Mouse (Mus musculus) urinary bladder, postnatal 14 days (tissue): Measurements from ENCODE around the gene Myb.

Source experiments
- DNase-seq: peaks from one replicate; pipeline ENCODE4 v3.0.0; 2021; ENCODE audit warnings: low spot score

The Myb gene

GRCm38 (mm10) chr10:21128086-21128611 is 32.6 kb downstream of the Myb start:
- DNase-seq, result no peak

- no peak for DNase-seq
Measured at GRCm38 (mm10) chr10:21118341-21118740, 42.4 kb downstream of the Myb start.

GRCm38 (mm10) chr10:21114459-21114858 is 46.3 kb downstream of the Myb start:
- no peak for DNase-seq

- no peak for DNase-seq
Measured at GRCm38 (mm10) chr10:21112689-21113088, 48.1 kb downstream of the Myb start.

- DNase-seq, result no peak
Measured at GRCm38 (mm10) chr10:21109337-21110056, 51.3 kb downstream of the Myb start.

GRCm38 (mm10) chr10:21108796-21109195 is 52.0 kb downstream of the Myb start:
- no peak for DNase-seq

DNA sequence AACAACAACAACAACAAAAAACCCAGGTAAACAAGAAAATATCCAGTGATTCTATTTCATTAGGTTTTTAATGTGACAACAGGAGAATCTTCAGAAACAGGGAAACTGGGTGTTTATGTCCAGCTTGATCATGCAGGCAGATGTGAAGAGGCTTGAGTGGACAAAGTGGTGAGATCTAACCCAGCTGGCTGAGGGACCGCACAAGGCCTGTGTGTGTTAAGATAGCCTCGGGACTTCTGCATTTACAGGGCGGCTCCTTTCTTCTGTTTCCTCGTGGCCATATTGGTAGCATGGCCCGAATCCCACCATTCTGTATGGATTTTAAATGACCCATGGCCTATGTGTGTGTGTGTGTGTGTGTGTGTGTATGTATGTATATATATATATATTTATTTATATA is 52.6 kb downstream of the Myb start:
- DNase-seq, result no peak

- DNase-seq, result no peak
Measured at GRCm38 (mm10) chr10:21105206-21105605, 55.6 kb downstream of the Myb start.

- DNase-seq, result no peak
Measured at GRCm38 (mm10) chr10:21102689-21103088, 58.1 kb downstream of the Myb start.

DNA sequence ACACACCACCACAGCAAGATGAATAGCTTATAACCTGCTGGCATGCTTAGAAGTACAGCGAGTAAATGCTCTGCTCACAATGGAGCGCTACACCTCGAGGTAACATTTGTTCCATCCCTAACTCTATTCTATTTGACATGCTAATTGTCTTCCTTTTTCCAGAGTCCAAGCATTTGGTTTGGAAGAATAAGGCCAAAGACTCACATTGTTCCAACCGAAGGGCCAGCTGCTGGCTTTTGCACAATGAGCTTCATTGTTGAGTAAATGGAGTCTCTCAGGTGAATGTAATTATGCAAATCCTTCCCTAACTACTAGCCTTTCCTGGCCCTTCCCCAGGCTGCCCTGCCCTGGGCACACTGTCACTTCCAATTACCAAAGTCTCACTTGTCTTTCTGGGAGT is 58.8 kb downstream of the Myb start:
- DNase-seq, result no peak

DNA sequence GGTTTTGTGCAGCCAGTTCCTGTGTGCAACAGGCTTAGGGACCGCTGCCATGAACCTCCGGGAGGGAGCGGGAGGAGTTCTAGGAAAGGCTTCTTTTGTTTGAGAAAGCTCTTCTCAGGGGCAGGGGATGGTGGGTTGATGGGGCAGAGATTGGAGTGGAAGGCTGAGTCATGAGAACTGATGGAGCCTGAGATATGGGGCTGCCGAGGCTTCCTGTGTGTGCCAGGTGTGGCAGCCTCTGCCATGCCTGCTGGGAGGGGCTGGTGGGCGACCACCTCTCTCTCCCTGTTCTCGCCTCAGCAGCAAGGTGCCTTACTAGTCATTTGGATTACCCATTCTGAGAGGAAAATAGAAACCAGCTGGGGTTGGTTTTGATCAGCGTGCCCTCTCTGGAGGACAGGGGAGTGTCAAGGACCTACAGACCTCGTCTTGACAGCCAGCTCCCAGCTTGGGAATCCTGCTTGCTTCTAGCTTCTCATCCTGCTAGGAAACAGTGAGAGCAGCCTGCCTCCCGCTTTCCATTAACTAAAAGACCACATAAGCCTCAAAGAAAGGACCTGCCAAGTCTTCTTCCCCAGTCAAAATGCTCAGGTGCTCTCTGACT is 60.0 kb downstream of the Myb start:
- no peak for DNase-seq

DNA sequence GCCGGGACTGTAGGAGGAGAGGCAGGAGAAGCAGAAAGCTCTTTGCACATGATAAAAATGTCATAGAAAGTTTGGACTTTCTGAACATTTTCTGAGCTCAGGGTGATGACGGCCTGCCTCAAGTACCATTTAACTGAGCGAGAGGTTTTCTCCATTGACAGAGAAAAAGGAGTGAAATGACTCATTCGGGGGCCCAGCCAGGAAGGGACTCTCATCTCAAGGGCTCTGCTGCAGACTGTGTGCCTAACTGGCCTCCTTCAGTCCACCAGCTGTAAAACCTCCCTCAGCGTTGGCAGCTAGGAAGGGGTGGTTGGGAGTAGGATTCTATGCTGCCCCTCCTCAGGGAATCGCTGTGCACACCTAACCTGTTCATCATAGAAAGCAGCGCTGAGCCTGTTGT is 61.3 kb downstream of the Myb start:
- DNase-seq, result no peak

DNA sequence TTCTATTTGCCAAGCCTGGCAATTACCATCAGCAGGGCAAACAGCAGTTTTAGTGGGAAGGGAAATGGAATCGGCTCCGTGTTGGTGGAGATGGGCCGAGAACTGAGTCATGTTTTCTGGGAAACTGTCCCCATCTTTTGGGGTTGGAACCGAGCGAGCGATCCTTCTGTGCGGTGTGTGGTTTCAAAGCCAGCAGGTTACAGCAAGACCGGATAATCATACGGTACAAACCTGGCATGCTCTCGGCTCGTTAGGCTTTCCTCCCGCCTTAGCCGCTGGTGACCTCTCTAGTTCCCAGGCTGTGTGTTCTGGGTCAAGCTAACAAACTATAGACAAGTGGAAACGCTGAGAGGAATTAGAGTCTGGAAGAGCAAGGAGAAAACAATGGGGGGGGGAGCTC is 65.2 kb downstream of the Myb start:
- no peak for DNase-seq

DNA sequence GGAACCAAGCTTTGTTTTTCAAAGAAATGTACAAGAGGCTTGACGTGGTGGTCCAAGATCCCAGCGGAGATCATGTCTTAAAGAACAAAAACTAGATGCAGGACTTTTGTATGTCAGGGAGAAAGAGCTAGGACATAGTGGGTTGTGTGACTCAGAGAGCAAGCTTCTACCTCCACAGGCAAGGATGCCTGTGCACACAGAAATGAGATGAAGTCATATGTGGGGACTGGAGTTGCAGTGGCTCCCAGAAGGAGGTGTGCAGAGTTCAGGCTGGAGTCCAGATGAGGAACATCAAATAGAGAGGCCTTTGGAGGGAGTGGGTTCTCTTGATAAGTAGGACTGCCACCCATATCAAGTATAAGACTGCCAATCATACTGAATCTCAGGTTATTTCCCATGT is 65.9 kb downstream of the Myb start:
- DNase-seq, result no peak

- no peak for DNase-seq
Measured at GRCm38 (mm10) chr10:21093301-21093700, 67.5 kb downstream of the Myb start.

DNA sequence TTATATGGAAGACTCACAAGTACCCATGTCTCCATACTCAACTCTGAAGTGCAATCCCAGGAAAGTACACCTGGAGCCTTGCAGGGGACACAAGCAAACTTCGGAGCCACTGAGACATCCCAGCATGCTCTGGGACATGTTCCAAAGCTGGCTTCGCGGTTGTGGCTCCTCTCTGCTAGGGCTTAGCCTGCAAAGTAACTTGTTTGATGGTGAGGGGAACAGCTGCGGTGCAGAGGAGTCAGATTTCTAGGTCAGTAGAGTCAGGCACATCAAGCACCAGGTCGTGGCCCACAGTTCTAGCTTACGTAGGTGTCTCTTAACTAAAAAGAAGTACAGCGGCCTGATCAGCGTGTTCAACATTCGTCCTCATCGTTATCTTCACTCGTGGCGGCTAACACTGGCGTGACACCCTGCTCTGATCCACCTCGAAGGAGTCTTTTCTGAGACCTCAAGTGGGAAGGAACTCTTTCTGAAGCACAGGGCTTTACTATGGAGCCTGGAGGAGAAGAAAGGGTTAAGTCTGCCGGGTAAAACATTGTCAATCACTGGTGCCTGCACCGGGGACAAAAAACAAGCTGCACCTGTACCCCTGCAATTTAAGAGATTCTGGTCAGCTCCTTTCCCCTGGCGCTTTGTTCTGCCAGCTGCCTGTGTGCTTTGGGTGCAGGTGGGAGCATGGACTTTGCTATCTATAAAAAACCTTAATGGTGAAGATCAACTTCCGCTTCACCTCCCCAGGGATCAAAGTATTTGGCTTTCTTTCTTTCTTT is 68.1 kb downstream of the Myb start:
- no peak for DNase-seq

GRCm38 (mm10) chr10:21090922-21091700 is 69.7 kb downstream of the Myb start:
- DNase-seq, result no peak

DNA sequence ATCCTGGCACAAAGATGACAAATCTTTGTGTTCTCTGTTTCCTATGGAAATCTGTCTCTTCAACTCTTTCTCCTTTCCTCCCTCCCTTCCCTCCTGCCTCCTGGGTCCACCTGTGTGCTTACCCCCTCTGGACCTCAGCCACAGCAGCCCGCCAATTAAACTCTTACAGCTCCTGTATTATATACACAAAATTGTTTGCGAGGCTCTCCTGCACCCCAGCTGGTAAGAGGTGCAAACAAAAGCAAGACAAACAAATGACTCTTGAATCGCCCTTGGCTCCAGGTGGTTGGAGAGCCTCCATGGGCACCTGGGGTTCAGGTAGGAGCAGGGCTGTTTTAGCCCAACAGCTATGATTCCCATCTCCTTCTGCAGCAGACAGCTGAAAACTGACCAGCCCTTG is 71.2 kb downstream of the Myb start:
- DNase-seq, result no peak

DNA sequence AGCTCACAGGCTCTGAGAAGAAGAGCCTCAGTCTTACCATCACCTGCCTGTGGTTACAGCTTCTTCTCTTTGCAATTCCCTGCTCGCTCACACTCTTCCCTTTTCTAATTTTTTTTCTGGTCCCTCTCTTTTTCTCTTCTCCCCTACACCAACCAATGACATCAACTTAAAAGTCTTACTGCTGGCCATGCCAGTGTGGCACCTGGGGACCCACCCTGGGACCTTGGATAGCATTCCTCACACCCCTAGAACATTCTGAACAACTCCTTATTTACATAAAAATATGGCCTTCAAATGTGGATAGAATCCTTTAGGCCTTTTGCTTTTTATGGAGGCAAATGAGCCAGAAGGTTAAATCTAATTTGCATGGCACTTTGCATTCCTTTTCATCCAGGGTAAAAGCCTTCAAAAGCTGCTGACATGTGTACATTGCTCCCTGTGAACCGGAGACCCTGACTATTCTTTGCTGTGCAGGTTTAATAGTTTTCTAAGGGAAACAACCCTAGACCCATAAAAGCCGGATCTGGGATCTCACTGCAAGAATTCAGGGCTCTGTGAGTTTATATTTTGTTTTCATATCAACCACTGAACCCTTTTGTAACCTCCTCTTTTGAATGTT is 73.1 kb downstream of the Myb start:
- DNase-seq, result no peak

DNA sequence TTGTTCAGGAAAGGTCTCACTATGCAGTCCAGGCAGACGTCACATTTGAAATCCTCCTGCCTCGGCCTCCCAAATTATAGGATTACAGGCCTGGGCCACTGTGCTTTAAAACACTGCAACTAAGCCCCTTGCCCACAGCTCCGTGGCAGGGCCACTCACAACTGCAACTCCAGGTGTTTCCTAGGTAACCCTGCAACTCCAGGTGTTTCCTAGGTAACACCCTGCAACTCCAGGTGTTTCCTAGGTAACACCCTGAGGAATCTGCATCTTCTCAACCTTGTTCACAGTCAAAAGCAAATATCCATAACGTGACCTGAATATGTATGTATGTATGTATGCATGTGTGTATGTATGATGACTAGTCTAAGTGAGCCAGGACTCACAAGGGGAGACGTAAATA is 75.7 kb downstream of the Myb start:
- no peak for DNase-seq

DNA sequence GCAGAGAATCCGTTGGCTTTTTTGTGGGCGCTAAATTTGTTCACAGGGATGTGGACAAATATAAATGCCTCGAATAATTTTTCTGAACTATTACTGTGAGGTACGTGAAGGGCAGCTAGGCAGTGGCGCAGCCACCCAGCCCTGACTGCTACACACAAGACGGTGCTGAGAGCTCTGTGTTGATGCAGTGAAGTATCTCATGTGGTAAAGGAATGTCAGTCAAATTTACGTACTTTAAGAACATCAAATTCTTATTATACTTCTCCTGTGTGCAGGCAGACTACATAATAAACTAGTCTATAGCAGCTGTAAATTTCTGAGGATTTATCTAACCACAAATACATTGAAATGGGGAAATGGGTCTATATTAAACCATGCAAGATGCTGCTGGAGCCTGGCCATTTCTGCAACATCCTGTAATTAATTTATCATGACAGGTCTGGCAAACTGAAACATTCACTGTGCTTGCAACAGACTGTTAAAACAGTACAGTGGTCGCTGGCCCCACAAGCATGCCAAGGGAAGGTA is 77.3 kb downstream of the Myb start:
- no peak for DNase-seq

DNA sequence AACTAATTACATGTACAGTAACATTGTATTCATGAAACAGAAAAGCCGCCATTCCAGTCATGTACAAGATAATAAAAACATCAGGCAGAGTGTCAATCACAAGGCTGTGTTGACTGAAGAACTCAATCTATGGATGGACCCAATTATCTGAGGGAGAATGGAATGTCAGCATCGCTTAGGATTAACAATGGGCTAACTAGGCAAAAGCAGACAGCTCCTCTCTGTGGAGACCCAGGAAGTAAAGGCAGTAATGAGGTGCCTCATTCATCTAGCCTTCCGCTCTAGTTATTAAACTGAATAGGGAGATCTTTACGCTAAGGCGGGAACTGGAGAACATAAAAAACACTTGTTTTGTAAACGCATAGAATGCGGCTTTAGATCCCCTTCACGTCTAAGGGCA is 78.3 kb downstream of the Myb start:
- no peak for DNase-seq
